Mouse (Mus musculus) kidney, adult 9 months (tissue): Measurements from ENCODE around the gene Il9r.

Source experiments
- DNase-seq: peaks from one replicate; pipeline ENCODE4 v3.0.0; 2022

Gene Il9r

DNA sequence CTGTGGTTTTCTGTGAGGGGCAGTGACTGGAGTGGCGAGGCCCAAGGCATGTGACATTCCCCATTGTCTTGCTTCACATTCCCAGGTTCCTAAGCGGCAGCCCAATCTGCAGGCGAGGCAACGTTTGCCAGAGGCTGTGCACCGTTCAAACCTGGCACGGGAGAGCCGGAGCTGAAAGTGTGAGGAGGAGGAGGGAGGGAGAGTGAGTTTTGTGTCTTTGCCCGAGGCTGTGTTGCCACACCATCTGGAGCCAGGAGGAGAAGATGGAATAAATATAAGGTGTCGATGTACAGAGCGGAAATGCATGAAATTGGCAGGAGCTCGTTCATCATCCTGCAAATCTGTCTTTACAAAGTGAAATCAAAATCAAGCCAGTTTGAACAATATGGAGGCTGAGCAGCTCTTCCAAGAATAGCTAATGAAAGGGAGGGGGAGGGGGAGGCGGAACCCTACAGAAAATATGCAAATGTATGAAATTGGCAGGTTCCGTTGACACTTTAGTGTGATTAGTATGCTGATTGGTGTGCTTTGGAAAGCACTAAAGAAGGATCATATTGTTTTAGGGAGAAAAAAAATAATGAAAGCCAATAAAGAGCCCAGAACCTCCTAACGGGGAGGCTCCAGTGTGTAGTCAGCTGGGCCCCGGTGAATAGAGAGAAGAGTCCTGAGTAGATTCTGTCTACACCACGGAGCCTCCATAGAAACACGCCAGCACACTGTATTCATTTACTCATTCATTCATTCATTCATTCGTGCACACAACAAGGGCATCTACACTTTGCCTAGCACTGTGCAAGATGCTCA, 42.1 kb downstream of the Il9r start:
- DNase-seq = no peak

DNA sequence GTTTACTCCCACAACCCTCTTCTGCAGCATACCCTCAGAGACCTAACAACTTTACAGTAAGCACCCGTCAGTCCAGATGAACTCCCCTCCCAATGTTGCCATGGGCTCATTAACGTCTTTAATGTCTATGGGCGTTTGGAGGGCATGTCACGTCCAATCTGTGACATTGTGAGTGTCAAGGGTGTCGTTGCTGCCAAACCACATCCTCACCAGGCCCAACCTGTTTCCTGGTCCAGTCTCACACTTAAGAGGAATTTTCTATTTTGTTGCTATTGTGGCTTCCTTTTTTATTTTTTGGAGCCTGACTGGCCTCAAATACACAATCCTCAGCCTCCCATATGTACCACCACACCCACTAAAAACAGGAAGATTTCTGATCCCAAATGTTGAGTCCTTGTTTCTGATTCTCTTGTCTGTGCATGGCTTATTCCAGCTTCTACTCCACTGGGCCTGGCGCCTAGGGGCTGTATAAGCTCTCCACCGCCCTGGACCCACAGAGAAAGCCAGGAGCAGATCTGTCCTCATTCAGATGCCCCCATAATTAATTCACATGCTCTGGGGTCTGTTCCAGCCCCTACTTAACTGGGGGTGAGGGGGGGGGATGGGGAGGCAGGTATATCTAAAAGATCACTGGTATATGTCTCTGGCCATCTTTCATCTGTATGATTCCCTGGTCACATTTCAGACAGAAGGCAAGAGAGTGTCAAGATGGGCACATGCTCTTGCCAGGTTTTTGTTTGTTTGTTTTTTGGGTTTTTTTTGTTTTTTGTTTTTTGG, 43.0 kb downstream of the Il9r start:
- DNase-seq = no peak

DNA sequence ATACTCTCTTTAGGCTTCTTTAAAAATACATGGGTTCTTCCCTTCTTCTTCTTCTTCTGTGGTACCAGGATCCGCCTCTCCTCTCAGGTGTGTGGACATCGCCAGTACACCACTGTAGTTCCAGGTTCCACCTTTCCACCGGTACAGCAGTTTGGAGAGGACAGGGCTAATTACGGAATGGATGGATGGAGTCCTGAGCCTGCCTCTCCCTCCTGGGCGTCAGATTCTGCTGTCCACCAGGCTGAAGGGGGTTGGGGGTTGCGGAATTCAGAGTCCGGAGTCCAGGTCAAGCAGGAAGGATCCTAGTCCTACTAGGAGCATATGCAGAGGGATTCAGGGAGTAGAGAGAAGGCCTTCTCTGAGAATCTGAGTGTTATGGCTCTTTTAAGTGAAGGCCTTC, 46.9 kb downstream of the Il9r start:
- no peak for DNase-seq

DNA sequence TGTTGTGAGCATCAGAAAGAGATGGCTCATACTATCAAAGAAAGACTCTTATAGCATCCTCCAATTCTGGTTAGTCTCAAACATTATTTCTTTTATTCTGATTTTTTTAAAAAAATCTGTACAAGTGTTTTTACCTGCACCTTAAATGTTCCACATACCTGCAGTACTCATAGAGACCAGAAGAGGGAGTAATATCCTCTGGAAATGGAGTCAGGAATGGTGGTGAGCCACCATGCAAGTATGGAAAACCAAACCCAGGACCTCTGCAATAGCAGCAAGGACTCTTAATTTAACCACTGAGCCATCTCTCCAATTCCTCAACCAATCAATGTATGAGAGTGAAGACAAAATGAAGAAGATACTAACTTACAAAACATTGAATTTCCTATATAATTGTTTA, 47.3 kb downstream of the Il9r start:
- DNase-seq = no peak

DNA sequence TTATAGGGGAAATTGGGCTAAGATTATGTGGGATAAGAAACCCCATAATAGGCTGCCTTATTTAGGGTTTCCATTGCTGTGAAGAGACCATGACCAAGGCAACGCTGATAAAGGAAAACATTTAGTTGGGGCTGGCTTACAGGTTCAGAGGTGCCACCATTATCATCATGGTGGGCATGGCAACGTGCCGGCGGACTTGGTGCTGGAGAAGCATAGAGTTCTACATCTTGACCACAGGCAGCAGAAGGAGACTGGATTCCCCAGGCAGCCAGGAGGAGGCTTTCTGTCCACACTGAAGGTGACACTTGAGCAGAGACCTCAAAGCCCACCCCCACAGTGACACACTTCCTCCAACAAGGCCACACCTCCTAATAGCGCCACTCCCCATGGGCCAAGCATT, 48.8 kb downstream of the Il9r start:
- DNase-seq = no peak

DNA sequence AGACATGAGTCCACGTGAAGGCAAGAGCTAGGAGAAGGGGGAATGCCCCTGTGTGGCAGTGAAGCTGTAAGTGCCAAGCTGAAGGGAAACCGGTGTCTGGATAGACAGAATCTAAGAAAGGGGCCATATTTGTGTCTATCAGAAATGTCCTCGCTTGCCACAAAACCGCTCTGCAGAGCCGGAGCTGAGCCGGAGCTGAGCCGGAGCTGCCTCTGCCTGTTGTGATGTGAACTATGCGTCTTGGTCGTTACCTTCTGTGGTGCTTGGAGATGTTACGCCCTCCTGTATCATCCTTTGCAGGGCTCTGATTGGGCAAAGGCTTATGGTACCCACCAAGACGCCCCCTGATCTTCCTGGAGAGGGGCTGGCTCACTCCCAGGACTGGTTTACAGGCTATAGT, 50.5 kb downstream of the Il9r start:
- no peak for DNase-seq

DNA sequence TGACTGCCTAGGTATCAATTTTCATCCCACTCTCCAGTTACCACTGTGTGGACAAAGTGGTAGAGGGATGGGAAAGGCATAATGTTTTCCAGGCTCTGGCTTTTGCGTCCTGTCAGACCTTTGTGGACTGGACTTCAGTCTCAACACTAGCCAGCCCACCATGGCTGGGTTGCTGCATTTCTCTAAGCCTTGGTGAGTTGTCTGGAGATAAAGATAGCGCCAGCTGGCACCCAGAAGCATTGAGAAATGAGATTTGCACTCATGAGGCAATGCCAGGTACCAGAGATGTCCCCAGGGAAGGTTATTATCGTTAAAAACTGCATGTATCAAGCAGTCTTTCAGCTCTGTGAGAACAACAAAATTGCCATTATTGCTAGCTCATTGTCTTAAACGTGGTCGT, 57.3 kb downstream of the Il9r start:
- no peak for DNase-seq

DNA sequence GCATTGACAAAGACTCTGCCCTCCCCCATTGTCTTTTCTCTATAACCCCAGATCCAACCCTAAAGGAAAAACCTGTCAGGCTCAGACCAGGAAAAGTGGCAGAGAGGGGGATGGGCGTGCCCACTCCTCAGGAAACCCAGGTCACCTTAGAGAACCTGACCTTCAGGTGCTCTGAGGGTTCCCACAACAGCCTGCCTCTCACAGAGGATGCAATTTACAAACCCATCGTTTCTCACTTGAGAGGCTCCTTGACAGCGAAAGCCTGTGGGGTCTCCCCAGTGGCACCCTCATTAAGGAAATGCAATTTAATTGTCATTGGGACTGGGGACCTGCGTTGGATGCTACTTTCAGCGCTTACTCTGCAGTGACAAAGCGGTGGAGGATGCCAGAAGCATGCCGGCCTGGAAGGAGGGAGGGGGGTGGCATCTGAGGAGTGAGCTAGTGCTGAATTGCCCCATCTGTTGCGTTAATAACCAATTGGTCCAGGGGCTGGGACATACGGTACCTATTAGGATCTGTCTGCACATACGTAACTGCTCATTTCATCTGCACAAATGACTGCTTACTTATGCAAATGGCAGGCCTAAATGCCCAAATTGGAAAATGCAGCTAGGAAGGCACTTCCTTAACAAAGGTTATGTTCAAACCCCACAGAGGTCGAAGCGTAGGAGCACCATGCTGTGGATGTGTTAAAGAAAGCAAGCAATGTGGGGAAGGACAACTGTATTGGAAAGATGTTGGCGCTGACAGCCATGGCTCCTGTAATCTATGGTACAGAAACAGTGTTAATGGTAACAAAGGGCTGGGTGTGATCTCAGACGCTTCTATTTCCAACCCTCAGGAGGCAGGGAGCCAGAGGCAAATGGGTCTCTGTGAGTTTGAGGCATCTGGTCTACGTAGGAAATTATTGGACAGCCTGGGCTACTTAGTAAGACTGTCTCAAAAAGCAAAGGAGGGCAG, 58.2 kb downstream of the Il9r start:
- no peak for DNase-seq

DNA sequence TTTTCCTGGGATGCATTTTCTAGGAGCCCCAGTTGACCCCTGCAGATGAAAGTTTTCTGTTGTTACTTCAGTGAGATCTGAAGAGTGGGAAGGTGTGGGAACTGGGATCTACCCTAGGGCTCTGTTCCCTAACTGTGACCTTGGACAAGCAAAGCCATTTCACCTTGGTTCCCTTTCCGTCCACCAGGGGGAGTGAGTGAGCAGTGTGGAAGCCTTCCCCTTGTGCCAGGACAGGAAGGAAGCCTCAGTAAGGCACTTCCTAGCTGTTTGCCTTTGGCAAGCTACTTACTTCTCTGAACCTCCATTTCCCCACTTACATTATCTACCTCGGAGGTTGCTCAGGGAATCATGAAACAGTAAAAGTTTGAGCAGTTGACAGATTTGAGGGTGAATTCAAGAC, 59.0 kb downstream of the Il9r start:
- peak; percentile 86 for DNase-seq

DNA sequence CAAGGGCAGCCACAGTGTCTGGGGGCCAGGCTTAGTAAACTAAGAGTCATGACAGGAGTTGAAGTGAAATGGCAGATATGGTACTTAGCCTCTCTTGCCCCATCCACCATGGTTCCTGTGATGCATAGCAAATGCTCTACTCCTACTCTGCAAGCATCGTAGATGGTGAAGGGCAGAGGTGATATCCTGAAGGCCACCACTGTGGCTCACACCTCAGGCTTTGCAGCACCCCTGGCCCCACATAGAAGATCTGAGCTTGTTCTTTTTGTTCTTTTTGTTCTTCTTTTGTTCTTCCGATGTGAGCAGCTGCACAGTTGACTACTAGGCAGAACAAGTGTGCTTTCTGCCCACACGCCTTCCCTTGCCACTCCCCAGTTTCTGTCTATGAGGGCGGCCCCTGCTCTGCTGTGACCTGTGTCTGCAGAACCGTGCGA, 60.5 kb downstream of the Il9r start:
- DNase-seq = no peak

DNA sequence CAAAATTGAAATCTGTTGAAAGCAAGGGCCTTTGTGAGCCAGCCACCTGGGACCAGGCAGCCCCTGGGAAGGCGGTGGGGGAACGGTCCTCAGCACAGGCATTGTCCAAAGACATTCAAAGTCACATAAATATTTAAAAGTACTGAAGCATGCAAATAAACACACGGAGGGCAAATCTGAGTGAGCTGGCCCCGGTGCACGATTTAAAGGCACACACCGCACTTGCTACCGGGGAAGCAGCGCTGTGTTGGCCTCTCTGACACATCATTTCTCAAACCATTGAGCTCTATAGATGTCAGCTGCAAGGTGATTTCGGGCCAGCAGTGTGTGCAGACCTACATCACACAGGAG, 61.5 kb downstream of the Il9r start:
- DNase-seq = peak; percentile 55

DNA sequence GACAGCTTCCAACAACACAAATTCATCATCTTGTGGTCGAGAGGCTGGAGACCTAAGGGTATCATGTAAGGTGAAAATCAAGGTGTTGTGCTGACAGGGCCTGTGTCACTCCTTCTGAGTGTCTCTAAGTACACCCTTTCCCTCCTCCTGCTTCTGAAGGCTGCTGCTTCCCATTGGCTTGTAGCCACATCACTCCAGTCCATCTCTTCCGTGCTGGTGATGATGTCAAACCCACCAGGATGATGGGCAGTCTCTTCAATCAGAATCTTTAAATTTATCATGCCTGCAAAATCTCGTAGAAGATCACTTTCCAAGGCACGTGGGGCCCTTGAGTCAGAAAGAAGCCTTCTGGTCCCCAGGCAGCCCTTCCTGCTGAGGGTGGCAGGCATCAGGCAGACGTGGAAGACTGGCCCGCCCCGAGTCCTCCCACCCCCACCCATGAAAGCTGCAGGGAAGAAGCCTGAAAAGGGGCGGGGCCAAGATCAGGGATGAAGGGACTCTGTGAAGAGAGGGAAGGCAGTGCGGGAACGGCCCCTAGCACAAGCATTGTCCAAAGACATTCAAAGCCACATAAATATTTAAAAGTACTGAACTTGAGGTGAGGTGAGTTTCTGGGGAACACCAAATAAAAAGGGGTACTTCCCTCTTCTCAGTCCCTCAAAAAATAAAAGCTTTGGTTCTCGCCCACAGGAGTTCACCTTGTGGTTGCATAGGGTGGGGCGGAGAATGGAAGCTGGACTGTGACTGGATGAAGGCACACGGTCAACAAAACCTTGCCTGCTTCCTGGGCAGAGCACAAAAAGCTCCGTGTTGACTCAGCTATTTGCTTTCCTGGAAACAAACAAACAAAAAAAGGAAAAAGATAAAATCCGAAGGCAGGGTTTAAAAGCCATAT, 62.1 kb downstream of the Il9r start:
- peak; percentile 46 for DNase-seq
